Mouse (Mus musculus) T-cell, adult 2 months (primary cell): ENCODE results near the gene Myo15b.

Experiments used
- DNase-seq: peaks from one replicate; pipeline ENCODE4 v3.0.0; 2022; ENCODE audit warnings: low spot score

The Myo15b gene

DNA sequence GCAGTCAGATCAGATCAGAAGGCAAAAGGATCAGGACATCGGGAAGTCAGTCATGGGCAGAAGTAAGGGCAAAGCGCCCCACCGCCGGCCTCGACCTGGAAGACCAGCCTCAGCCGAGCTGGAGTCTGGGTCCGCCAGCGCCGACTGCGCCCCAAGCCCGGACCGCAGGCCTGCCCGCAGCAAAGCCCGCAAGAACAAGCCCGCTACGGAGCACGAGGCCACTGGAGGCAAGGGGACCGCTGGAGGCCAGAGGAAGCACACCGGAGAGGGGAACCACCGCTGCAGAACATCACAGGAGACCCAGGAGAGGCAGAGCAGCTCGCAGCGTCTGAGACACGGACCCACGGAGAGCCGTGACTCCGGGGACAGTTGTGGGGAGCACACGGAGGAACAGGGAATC lies at the start of gene Myo15b:
Gene Myo15b (plus strand): TSS at position 53 of the 400 bp plus-strand sequence.
- no peak for DNase-seq

GRCm38 (mm10) chr11:115808696-115809310 lies 49.4 kb upstream of the Myo15b start:
- no peak for DNase-seq

DNA sequence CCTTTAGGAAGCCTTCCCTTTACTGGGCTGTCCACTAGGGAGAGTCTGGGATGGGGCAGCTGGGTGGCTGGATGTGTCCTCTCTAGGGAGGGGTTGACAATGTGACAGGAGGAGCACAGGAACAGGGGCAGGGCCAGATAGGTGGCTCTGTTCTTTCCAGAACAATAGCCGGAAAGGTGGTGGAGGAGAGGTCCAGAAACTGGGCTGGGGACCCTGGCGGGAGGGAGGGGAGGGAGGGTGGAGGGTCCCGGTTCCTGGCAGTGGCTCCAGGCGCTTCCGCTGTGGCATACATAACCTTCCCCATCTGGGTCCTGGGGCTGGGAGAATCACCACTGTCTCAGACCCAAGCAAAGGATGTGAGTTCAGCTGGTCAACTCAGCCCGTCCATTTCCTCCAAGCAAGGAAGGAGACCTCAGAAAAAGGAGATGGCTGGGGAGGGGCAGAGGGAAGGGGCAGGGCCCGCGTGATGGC lies 48.9 kb upstream of the Myo15b start:
- DNase-seq, result no peak

- no peak for DNase-seq
Observed at GRCm38 (mm10) chr11:115810377-115810776, 47.8 kb upstream of the Myo15b start.

DNA sequence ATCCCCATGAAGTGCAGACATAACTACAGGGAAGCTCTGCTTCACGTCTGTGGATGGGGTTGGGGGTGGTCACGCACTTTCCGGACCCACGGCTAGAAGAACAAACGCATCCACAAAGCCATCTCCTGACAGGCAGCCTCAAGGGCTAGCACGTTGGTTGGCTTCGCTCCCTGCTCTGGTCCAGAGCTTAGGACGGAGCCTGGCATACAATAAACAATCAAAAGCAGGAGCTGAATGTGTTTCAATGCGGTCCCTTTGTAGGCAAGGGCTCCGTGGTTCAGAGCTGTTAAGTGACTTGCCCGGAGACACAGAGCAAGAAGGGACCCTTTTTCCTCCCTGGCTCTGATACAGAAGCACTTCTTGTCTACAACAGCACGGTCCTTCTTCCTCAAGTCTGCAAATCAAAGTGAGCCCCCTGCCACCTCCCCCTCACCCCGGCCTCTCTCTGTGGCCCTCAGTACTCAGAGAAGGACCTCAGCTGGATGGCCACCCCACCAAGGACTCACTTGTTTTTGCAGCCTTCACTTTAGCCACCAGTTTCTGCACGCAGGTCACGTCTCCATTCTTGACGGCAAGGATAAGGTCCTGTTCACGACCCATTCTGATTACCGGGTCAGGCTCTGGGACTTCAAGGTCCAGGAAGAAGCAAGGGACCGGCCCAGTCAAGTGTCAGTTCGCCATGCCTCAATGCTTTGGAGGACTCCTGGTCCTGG lies 46.7 kb upstream of the Myo15b start:
- DNase-seq, result no peak

GRCm38 (mm10) chr11:115812095-115812494 lies 46.1 kb upstream of the Myo15b start:
- no peak for DNase-seq

DNA sequence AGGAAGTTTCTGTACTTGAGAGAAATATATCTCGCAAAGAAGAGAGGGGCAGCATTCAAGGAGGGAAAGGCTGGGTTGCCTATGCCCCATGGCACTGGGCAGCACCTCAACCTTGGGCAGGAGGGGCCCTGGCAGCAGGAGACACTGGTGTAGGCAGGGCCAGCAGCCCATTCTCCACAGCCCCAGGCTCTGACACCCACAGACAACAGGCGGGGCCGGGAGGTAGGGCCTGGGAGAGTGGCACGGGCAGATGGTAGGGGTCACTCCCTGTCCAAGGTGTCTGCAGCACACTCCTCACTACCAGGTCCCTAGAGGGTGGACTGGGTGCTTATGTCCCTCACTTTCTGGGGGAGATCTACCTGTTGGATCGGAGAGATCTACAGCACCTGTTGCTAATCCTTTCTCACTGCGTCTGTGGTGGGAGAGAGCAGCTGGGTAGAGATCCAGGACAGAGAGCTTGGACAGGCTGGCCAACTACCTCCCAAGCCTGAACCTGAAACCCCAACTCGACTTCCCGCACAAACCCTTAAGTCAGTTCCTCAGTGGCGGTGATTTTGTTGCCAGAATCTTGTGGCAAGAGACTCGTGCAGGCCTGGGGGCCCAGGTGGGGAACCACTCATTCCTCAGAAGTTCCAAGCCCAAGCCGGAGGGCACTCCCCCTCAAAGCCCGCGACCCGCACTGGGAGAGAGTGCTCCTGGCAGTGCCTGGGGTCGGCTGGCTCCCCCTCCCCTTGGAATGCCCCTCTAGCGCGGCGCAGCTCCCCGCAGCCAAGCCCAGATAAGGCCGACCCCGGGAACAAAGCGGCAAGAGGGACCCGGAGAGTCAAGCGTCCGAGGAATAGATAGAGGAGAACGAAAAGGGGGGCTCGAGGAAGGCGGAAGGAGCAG lies 45.4 kb upstream of the Myo15b start:
- DNase-seq, result peak; percentile 2

- DNase-seq, result peak; percentile 91
Observed at GRCm38 (mm10) chr11:115813507-115814296, 44.5 kb upstream of the Myo15b start, which contains the start of gene Caskin2. Gene Caskin2, minus strand, starts transcription at chr11:115813639.

DNA sequence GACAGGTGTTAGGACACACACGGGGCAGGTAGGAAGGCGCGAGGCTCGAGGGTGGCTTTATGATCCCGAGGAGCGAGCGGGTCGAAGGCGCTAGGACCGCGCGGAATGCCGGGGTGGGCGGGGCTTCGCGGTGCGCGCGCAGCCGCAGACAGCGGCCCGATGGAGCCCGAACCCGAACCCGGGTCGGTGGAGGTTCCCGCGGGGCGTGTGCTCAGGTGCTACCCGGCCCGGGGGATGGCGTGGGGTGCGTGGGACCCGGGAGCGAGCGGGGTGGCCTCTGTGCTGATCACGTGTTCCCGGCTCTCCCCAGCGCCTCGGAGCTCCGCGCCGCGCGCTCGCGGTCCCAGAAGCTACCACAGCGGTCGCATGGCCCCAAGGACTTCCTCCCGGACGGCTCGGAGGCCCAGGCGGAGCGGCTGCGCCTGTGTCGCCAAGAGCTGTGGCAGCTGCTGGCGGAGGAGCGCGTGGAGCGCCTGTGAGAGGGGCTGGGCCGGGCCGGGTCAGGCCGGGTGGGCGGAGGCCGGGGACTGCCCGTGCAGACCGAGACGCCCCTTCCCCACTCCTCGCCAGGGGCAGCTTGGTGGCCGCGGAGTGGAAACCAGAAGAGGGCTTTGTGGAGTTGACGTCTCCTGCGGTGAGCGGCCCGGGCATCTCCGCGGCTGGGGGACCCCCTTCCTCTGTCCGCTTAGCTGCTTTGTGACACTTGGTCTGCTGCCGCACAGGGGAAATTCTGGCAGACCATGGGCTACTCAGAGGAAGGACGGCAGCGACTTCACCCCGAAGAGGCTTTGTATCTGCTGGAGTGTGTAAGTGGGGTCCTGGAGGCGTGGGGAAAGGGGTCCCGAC lies 43.4 kb upstream of the Myo15b start, which contains the start of gene Tsen54:
Gene Tsen54 (plus strand): TSS at position 120 of the 846 bp plus-strand sequence.
- DNase-seq, result peak; percentile 77

- no peak for DNase-seq
Observed at GRCm38 (mm10) chr11:115817331-115817730, 40.9 kb upstream of the Myo15b start.

DNA sequence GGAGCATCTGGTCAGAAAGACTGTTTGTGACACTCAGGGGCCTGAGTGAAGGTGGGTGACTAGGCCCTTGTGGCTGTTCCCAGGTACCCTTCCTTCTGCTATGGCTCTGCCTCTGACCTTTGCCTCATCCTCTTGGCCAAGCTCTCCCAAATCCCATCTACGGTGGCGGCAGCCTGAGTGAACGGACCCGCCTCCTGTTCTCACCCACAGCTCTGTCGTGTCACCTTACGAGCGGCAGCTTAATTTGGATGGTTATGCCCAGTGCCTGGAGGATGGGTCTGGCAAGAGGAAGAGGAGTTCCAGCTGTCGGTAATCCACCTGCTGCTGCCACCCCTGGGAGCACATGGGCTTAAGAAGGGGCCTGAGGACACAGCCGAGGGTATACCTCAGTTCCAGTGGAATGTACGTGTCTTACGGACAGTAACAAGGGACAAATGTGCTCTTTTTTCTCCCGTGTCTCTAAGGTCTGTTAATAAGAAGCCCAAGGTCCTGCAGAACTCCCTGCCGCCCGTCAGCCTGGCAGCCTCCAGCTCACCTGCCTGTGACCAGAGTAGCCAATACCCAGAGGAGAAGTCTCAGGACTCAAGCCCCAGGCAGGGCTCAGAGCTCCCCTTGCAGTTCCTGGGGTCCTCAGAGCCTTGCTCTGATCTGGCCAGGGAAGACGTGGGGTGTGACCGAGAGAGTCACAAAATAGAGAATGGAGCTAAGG lies 38.1 kb upstream of the Myo15b start:
- no peak for DNase-seq

DNA sequence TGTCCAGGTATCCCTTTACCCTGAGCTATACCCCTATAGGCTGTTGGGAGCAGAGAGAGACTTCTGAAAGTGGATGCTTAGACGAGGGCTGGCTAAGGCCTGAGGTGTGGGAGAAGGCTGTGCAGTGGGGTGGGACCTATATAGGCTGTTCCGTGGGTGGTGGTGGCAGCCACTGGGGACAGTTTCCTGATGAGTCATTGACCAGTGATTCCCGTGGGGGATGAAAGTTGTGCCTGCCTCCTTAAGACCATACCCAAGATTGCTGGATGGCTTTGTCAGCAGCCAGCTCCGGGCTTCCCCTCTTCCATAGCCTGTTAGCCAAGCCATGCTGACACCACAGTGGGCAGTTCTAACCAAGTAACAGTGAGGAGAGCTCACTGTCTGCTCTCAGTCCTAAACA lies 37.2 kb upstream of the Myo15b start:
- no peak for DNase-seq

DNA sequence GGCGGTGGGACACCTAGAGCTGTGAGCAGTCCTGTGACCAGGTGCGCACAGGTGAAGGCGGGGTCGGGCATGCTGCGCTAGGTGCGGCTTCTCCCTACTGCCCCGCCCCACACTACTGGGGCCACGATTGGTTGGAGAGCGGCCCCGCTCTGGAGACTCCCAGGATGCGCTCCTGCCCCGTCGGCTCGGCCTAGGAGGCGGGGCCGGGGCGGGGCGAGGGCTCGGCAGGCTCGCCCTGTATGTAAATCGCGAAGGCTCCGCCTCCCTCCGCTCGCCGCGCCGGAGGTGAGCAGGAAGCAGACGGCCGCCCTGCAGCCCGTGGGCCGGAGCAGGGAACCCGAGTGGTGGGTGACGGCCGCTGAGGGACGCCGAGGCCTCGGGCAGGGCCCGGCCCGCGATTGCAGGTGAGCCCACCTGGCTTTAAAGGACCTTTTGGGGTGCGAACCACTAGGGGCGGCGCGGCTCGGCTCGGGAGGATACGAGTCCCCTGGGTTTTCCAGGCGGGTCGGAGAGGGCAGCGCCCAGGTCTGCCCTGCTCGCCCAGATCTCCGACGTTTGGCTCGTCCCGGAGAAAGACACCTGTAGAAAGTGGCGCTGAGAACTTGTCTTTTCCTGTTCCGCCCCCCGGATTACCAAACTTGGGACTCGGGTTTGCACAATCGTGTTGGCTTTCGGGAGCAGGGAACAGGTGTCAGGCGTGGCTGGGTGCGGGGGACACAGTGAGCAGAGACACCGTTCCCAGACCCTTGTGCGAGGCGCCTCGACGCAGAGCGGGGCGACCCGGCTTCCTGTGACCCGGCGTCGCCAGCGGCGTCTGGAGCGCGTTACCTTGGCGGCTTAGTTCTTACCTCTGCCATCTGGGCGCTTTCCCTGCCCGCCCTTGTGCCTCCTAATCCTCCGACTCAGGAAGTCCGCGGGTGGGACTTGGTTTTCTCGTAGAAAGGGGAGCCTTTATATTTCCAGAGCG lies 34.1 kb upstream of the Myo15b start, which contains the start of gene Llgl2:
Gene Llgl2 (plus strand): TSS at position 276 of the 967 bp plus-strand sequence.
- peak; percentile 81 for DNase-seq

DNA sequence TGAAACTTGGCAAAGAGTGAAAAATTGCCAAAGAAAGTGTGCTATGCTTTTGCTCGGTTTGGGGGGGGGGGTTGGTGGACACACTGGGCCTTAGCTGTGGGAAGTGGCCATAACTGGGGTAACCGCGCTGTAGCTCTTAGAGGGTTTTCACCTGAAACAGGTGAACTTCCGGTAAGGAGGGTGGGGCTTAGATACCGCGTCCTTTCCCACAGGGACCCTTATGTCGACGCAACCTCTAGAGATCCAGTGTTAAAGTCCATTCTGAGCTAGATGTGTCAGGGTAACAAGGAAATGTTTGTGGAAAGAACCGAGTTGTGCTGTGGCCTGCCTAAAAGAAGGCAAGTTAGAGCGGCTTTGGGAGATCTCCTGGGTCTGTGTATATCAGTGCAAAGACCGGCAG lies 33.4 kb upstream of the Myo15b start:
- DNase-seq, result no peak

GRCm38 (mm10) chr11:115826487-115826886 lies 31.7 kb upstream of the Myo15b start:
- no peak for DNase-seq

DNA sequence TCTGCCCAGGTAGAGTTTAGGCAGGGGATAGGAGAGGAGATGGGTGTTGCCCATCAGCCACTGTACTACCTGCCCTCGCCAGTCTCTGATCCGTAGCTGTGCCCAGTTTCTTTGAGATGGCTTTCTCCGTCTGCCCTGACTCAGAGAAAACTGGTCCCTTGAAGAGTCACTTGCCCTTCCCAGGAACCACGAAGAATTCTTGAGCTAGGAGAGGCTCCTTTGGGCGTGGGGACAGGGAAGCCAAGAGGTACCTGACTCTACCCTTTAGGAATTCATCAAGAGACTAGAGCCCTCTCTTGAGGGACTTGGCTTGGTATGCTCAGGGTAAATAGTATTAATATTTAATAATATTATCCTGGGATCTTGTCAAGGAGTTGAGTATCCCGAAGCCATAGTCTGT lies 30.6 kb upstream of the Myo15b start:
- no peak for DNase-seq

DNA sequence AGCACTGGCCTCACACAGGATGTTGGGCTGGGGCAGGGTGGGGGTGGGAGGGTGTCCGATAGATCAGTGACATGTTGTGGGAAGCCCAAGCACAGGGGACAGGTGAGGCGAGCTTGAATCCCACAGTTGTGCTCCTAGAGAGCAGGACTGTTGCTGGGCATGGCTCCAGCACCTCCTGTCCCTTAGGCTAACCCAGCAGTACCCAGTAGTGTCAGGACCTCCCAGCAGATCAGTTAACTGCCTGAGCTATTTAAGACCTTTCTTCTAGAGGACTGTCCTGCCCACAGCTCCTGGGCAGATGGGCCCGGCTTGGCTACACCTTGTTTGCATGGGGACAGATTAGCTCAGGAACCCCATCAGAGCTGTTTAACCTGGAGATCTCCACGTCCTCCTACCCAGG lies 29.2 kb upstream of the Myo15b start:
- no peak for DNase-seq

GRCm38 (mm10) chr11:115830550-115831325 lies 27.5 kb upstream of the Myo15b start:
- DNase-seq, result no peak
